Mouse (Mus musculus) intestine, embryonic 16.5 days (tissue): ENCODE results near the gene Eef1g. TPM values are rescaled to one million over a fixed set of nuclear protein-coding genes. Genes with fewer than 3 reads are reported as not detected.

Source experiments
- ATAC-seq: fragments of 200-750 bp; cut with Nextera tagmentation; 2 replicates; pipeline ENCODE4 v1.8.0; 2017; ENCODE audit warnings: moderate TSS enrichment, moderate library complexity
- H3K27ac ChIP-seq: fragments of 300-500 bp; sonication (generic); 2 replicates; pipeline ENCODE4 v1.5.1; 2014; ENCODE audit warnings: mild to moderate bottlenecking, low read length
- H3K27me3 ChIP-seq: fragments of 300-500 bp; sonication (generic); replicated peaks from 2 replicates; pipeline ENCODE4 v1.6.1; 2014; ENCODE audit warnings: low read length, control low read depth, mixed read lengths; ENCODE audit not compliant: control insufficient read depth, insufficient read depth
- H3K36me3 ChIP-seq: fragments of 300-500 bp; sonication (generic); 2 replicates; pipeline ENCODE4 v1.6.1; 2014; ENCODE audit warnings: low read length, control low read depth; ENCODE audit not compliant: control insufficient read depth, insufficient read depth
- H3K4me1 ChIP-seq: fragments of 300-500 bp; sonication (generic); 2 replicates; pipeline ENCODE4 v1.6.1; 2014; ENCODE audit warnings: low read length, control low read depth, mixed read lengths; ENCODE audit not compliant: control insufficient read depth, insufficient read depth
- H3K4me2 ChIP-seq: fragments of 300-500 bp; sonication (generic); 2 replicates; pipeline ENCODE4 v1.6.1; 2014; ENCODE audit warnings: low read depth, low read length, control low read depth
- H3K4me3 ChIP-seq: fragments of 300-500 bp; sonication (generic); 2 replicates; pipeline ENCODE4 v1.5.1; 2014; ENCODE audit warnings: mild to moderate bottlenecking, low read length
- H3K9ac ChIP-seq: fragments of 300-500 bp; sonication (generic); 2 replicates; pipeline ENCODE4 v1.6.1; 2014; ENCODE audit warnings: low read depth, low read length
- H3K9me3 ChIP-seq: fragments of 300-500 bp; sonication (generic); 2 replicates; pipeline ENCODE4 v1.6.1; 2016; ENCODE audit warnings: low read length, control low read depth; ENCODE audit not compliant: control insufficient read depth
- WGBS: fragments of 180-500 bp; shearing (Covaris S2); extraction: QIAGEN DNeasy Blood & Tissue Kit; methylation state at CpG from one replicate; pipeline ENCODE4 v1.1.7; 2014; 5-methylcytosine and 5-hydroxymethylcytosine counted together
- polyA plus RNA-seq: library from polyadenylated mRNA; unstranded; fragments of >200 nt; fragmentation: Nextera tagmentation; extraction: Ambion mirVana; gene quantifications from 2 replicates; pipeline ENCODE4 v1.2.1, GENCODE M21; 2015

Eef1g gene
- polyA plus RNA-seq, 1 experiment from 2014 or later, result 445 TPM

- Histone ChIP-seq H3K4me3 (peak overlapping the region; percentile 62), H3K27ac (peak overlapping the region; percentile 92), H3K27me3 (no peaks in the 10 kb centered on the region), H3K36me3 (peaks cover 17% of the 10 kb centered on the region), H3K4me2 (peak overlapping the region; percentile 63), H3K4me1 (peaks cover 28% of the 10 kb centered on the region), H3K9ac (peak overlapping the region; percentile 86), H3K9me3 (no peaks in the 10 kb centered on the region)
- ATAC-seq, result peak; percentile 54
- WGBS, result under 1% methylated on average over 46 of the region's 46 CpGs
Measured at GRCm38 (mm10) chr19:8942276-8942964, 24.4 kb upstream of the Eef1g start.

GRCm38 (mm10) chr19:8943047-8943446, 23.8 kb upstream of the Eef1g start:
- Histone ChIP-seq H3K9ac (peak overlapping the region; percentile 86), H3K4me1 (peaks cover 28% of the 10 kb centered on the region), H3K4me3 (peak overlapping the region; percentile 62), H3K36me3 (peaks cover 20% of the 10 kb centered on the region), H3K27me3 (no peaks in the 10 kb centered on the region), H3K27ac (peak overlapping the region; percentile 33), H3K9me3 (no peaks in the 10 kb centered on the region), H3K4me2 (peak overlapping the region; percentile 63)
- WGBS, result 59% methylated on average over 2 of the region's 2 CpGs
- ATAC-seq, result no peak

GRCm38 (mm10) chr19:8944062-8944461, 22.8 kb upstream of the Eef1g start:
- WGBS, result 39% methylated on average over 5 of the region's 5 CpGs
- no peaks in the 10 kb centered on the region for H3K9me3 ChIP-seq
- H3K4me1 ChIP-seq, result peaks cover 28% of the 10 kb centered on the region
- H3K27me3 ChIP-seq, result no peaks in the 10 kb centered on the region
- 0 out of 2 replicates have a peak overlapping the region, but pooled peaks have one; percentile 25 for H3K27ac ChIP-seq
- peaks cover 20% of the 10 kb centered on the region for H3K36me3 ChIP-seq
- 0 out of 2 replicates have a peak overlapping the region, but pooled peaks have one; percentile 13 for H3K4me3 ChIP-seq
- peak overlapping the region; percentile 26 for H3K9ac ChIP-seq
- ATAC-seq, result no peak
- peak overlapping the region; percentile 63 for H3K4me2 ChIP-seq

DNA sequence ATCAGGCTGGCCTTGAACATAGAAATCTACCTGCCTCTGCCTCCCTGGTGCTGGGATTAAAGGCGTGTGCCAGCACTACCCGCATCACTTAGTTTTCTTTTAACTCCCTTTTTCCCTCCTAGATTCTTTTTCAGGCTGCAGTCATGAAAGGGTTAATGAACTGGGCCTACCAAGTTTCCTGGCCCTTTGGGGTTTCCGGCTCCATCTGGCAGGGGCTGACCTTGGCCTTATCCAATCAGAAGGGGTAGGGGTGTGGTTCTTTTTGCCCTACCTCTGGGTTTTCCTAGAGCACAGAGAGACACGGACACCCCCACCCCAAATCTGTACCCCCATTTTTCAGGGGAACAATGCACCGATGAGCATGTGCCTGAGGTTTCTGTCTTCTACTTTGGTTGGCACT, 22.1 kb upstream of the Eef1g start:
- peak overlapping the region; percentile 41; the same call in 1 of the 2 replicates for H3K27ac ChIP-seq
- 23% methylated on average over 5 of the region's 5 CpGs for WGBS
- no peaks in the 10 kb centered on the region for H3K27me3 ChIP-seq
- H3K4me2 ChIP-seq, result peak overlapping the region; percentile 56
- H3K9me3 ChIP-seq, result no peaks in the 10 kb centered on the region
- ATAC-seq, result no peak
- peak overlapping the region; percentile 58 for H3K9ac ChIP-seq
- H3K4me3 ChIP-seq, result peak overlapping the region; percentile 37
- peaks cover 28% of the 10 kb centered on the region for H3K4me1 ChIP-seq
- H3K36me3 ChIP-seq, result peaks cover 20% of the 10 kb centered on the region

DNA sequence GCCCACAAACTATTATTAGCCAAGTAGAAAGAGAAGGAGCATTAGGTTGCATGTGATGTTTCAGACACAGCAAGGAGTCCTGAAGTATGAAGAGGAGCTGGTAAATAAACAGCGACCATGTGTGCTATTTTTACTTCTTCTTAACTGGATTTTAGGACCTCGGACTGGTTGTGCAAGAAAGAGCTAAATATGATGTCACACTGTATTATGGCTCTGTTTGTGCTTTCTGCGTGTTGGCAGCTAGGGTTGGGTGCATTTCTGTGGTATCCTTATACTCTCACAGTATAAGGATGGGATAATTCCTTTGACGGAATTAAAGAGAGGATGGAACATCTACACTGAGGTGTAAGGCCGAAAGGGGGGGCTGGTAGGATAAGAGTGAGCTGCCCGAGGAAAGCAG, 21.6 kb upstream of the Eef1g start:
- H3K9me3 ChIP-seq, result no peaks in the 10 kb centered on the region
- peak overlapping the region; percentile 56 for H3K4me2 ChIP-seq
- no peak for ATAC-seq
- no peaks in the 10 kb centered on the region for H3K27me3 ChIP-seq
- H3K36me3 ChIP-seq, result peaks cover 20% of the 10 kb centered on the region
- H3K27ac ChIP-seq, result peak overlapping the region; percentile 41; the same call in 1 of the 2 replicates
- peaks cover 28% of the 10 kb centered on the region for H3K4me1 ChIP-seq
- peak overlapping the region; percentile 37 for H3K4me3 ChIP-seq
- 78% methylated on average over 6 of the region's 6 CpGs for WGBS
- H3K9ac ChIP-seq, result peak overlapping the region; percentile 58

GRCm38 (mm10) chr19:8946929-8947328, 19.9 kb upstream of the Eef1g start:
- peaks cover 27% of the 10 kb centered on the region for H3K36me3 ChIP-seq
- no peaks in the 10 kb centered on the region for H3K27me3 ChIP-seq
- no peak overlapping the region for H3K4me3 ChIP-seq
- ATAC-seq, result no peak
- no peak overlapping the region for H3K27ac ChIP-seq
- 92% methylated on average over 7 of the region's 7 CpGs for WGBS
- no peaks in the 10 kb centered on the region for H3K9me3 ChIP-seq
- H3K9ac ChIP-seq, result no peak overlapping the region
- H3K4me1 ChIP-seq, result peaks cover 19% of the 10 kb centered on the region
- no peak overlapping the region for H3K4me2 ChIP-seq

GRCm38 (mm10) chr19:8950190-8950589, 16.7 kb upstream of the Eef1g start:
- Histone ChIP-seq H3K27ac (no peak overlapping the region), H3K4me3 (no peak overlapping the region), H3K9me3 (no peaks in the 10 kb centered on the region), H3K4me1 (peaks cover 9% of the 10 kb centered on the region), H3K9ac (no peak overlapping the region), H3K27me3 (no peaks in the 10 kb centered on the region), H3K4me2 (no peak overlapping the region), H3K36me3 (peaks cover 27% of the 10 kb centered on the region)
- WGBS, result 91% methylated on average over 5 of the region's 5 CpGs
- ATAC-seq, result no peak

GRCm38 (mm10) chr19:8952241-8952640, 14.6 kb upstream of the Eef1g start:
- Histone ChIP-seq H3K4me1 (peaks cover 9% of the 10 kb centered on the region), H3K9me3 (no peaks in the 10 kb centered on the region), H3K9ac (no peak overlapping the region), H3K27ac (no peak overlapping the region; the same call in 1 of the 2 replicates), H3K36me3 (peaks cover 18% of the 10 kb centered on the region), H3K4me3 (no peak overlapping the region), H3K4me2 (no peak overlapping the region), H3K27me3 (no peaks in the 10 kb centered on the region)
- 88% methylated on average over 9 of the region's 9 CpGs for WGBS
- ATAC-seq, result no peak

- Histone ChIP-seq H3K4me3 (peak within 1 kb of the TSS; percentile 75), H3K9me3 (no peaks in the 10 kb centered on the region), H3K36me3 (peaks cover 7% of the 10 kb centered on the region), H3K9ac (peak within 1 kb of the TSS; percentile 82), H3K4me1 (peaks cover 9% of the 10 kb centered on the region), H3K27ac (peak within 1 kb of the TSS; percentile 82), H3K27me3 (no peaks in the 10 kb centered on the region), H3K4me2 (peak within 1 kb of the TSS; percentile 84)
- peak; percentile 96 for ATAC-seq
- 3% methylated on average over 46 of the region's 46 CpGs for WGBS
Measured at GRCm38 (mm10) chr19:8953135-8954039, 13.5 kb upstream of the Eef1g start, which contains the start of gene Tut1. TSS of gene Tut1 (plus strand) at chr19:8953847.
